Mouse (Mus musculus): Measurements from ENCODE around the gene Nlk. TPM values are rescaled to one million over a fixed set of nuclear protein-coding genes. Genes with fewer than 3 reads are reported as not detected.
"Not testable (repeated sequence)": the region's sequence is repeated elsewhere in the genome, so short reads cannot be mapped to it uniquely, and the experiment has no call there.

The Nlk gene
- polyA plus RNA-seq, 1 experiment: 4.3 TPM

GRCm38 (mm10) chr11:78693307-78693706 lies 3.9 kb downstream of the Nlk start:
- 92% methylated on average over 8 of the region's 8 CpGs for WGBS
- no peak for DNase-seq (ENCODE audit: low read depth, low spot score)

DNA sequence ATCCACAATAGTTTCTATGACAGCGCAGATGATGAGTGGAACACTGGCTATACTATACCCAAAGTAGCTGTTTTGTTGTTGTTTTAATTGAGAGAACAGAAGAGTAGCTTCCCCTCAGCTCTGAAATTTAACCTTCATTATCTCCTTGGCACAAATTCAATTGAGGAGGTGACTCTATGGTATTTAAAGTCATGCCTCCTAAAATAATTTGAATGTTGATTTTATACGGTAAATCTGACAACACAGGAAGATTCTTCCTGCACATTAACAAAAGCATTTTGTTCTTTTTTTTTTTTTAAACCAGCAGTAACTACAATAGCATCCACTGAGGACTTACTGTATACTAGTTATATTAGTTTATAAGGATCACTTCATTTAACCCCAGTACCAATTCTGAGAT lies 6.0 kb downstream of the Nlk start:
- DNase-seq (ENCODE audit: low read depth, low spot score): no peak
- 53% methylated on average over 2 of the region's 2 CpGs for WGBS

- DNase-seq (ENCODE audit: low read depth, low spot score): no peak
- 84% methylated on average over 3 of the region's 3 CpGs for WGBS
Observed at GRCm38 (mm10) chr11:78690547-78690946, 6.6 kb downstream of the Nlk start.

GRCm38 (mm10) chr11:78681058-78681457 lies 16.1 kb downstream of the Nlk start:
- DNase-seq (ENCODE audit: low read depth, low spot score): no peak
- 87% methylated on average over 3 of the region's 3 CpGs for WGBS

- WGBS: 54% methylated on average over 2 of the region's 2 CpGs
- DNase-seq (ENCODE audit: low read depth, low spot score): no peak
Observed at GRCm38 (mm10) chr11:78678761-78679160, 18.4 kb downstream of the Nlk start.

DNA sequence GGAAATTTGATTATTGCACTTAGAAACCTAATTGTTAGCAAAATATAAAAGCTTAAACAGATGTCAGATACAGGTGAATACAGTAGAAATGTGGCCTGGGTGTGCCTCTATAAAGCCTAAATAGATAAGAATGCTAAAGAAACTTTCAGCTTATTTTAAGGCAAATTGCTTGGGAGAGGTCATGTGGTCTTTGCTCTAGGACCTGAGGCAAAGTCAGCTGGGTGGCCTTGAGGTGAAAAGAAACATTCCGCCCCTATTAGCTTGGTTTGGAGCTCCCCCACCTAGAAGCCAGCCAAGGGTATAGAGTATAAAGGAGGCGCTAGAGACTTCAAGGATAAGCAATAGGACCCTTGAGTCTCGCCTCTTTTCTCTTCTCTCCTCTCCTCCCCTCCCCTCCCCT lies 28.5 kb downstream of the Nlk start:
- 67% methylated on average over 3 of the region's 3 CpGs for WGBS
- no peak for DNase-seq (ENCODE audit: low read depth, low spot score)

DNA sequence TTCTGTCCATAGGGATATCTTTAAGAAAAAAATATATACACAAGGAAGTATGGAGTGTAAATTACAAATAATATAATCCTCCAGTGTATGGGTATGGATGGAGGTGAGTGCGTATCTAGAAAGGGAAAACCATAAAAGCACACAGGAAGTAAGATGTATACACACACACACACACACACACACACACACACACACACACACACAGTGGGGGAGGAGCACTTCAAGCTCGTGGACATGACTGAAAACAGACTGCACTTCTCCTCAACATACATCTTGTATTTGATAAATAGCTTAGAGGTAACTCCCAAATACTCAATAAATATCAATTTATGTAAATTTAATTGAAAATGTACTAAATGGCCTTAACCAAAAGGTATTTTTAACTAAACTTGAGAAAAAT lies 32.3 kb downstream of the Nlk start:
- no peak for DNase-seq (ENCODE audit: low read depth, low spot score)
- WGBS: 70% methylated on average over 2 of the region's 2 CpGs

DNA sequence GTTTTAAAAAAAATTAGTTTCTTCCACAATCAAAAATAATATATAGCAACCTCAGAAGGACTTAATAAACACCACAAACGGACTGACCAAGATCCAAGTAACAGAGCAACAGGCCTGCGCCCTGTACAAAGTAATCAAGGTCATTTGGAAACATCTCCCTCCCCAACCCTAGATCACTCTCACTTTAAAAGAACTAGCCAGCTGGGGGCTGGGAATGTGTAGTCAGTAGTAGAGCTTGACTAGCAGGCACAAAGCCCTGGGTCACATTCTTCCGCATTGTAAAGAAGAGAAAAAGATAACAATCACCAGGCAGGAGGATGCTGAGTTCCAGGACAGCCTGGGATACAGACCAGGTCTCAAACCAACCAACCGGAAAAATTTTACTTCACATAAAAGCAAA lies 33.3 kb downstream of the Nlk start:
- no peak for DNase-seq (ENCODE audit: low read depth, low spot score)
- 80% methylated on average over 4 of the region's 4 CpGs for WGBS

- 79% methylated on average over 2 of the region's 2 CpGs for WGBS
- no peak for DNase-seq (ENCODE audit: low read depth, low spot score)
Observed at GRCm38 (mm10) chr11:78649143-78649542, 48.0 kb downstream of the Nlk start.

- DNase-seq (ENCODE audit: low read depth, low spot score): not testable (repeated sequence)
- 45% methylated on average over 1 of the region's 1 CpGs for WGBS
Observed at GRCm38 (mm10) chr11:78648405-78648804, 48.8 kb downstream of the Nlk start.

- no peak for DNase-seq (ENCODE audit: low read depth, low spot score)
- WGBS: 93% methylated on average over 7 of the region's 7 CpGs
Observed at GRCm38 (mm10) chr11:78643746-78644145, 53.4 kb downstream of the Nlk start.

DNA sequence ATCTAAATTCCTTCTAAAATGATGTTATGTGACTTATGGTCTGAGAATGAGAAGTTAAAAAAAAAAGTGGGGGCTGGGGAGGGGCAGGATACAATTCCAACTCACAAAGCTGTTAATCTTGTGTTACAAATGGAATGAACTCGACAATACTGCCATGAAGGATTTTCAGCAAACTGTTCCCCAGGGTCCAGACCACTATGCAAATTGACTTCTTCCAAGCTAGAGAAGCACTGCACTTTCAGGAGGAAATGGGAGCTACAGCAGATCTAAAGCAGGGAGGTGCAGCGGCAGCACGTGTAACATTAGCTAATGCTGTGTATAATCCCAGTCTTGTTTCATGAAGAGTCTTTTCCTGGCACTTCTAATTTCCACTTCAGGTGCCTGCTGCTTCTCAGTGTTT lies 55.0 kb downstream of the Nlk start:
- WGBS: 81% methylated on average over 3 of the region's 3 CpGs

DNA sequence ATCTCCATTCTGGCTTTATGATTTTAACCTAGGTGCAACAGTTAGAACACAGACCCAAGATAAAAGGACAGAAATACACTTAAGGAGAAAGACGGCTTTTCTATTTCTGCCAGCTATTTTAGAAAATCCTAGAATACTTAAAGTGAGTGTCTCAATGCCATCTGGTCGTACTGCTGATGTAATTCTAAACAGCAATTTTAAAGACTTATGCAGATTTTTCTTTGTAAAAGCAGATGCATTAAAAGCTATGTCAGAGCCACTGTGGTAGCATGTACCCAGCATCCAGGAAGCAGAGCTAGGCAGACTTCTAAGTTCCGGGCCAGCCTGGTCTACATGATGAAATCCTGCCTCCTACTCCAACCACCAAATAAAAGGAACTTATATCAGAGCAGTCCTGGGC lies 56.1 kb downstream of the Nlk start:
- 94% methylated on average over 3 of the region's 3 CpGs for WGBS
- DNase-seq (ENCODE audit: low read depth, low spot score): no peak

More for the DNA sequence above, 55.0 kb downstream of the Nlk start:
- DNase-seq (ENCODE audit: low read depth, low spot score): no peak

DNA sequence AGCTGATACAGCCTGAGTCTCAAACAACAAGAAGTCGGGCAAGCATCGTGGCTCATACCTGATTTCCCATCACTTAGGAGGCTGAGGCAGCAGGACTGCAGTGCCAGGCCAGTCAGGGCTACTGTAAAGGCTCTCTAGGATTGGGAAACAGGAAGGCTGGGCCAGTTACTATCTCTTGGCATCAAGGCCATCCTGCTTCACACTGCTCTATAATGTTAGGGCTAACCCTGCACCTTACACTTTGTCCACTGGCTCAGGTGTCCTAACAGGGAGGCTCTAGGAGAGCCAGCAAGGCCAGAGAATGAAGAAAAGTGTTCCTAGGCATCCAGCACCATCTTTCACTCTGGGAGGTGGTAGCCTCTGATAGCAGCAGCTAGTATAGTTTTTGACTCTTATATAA lies 64.4 kb downstream of the Nlk start:
- DNase-seq (ENCODE audit: low read depth, low spot score): no peak
- 96% methylated on average over 2 of the region's 2 CpGs for WGBS

DNA sequence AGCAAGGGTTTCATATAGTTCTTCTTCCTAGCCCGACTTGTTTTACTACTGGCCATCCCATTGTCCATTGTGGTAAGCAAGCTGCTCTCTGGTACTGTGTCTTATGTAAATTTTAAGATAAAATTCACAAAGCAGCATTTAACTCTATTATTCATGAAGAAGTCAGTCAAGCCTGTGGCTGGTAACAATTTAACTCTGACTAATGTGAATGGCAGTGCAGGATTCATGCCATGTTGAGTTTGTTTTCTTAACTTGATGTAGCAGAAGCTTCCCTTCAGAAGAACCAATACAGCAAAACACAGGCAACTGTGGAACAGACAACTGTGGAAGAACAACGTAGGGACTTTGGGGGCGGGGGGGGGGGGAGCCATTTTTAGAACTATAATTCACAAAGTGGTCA lies 68.3 kb downstream of the Nlk start:
- DNase-seq (ENCODE audit: low read depth, low spot score): no peak
- WGBS: 90% methylated on average over 3 of the region's 3 CpGs

DNA sequence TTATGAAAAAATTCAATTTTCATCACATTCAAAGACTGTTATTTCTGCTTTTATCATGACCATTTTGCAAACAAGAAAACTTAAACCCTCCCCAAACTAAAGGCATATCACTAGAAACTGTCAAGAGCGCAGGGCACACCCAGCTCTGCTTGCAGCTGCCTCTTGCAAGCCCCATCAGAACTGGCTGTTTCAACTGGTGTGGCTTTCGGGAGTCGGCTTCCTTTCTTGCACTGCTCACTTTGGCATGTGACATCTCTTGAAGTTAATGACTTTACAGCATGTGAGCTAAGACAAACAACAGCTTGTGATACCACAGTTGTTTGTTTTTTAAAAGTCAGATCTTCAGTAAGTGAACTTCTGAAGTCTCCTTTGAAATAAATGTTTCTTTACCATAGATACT lies 72.8 kb downstream of the Nlk start:
- DNase-seq (ENCODE audit: low read depth, low spot score): no peak

DNA sequence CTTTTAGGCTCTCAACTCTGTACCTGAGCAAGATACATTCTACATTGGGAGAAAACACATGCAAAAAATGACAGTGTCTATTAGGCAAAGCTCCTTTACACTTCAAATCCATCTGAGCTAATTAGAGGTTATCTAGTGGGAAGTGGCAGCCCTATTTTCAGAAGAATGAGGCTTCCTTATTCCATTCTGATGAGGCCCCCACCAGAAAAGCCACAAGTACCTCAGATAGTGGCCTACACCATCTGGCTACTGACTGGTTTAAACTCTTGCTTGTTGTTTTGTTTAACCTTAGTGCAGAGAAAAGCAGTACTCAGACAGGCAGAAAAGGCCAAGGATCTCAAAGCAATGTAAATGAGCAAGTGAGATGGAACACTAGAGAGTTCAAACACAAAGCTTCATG lies 75.2 kb downstream of the Nlk start:
- no peak for DNase-seq (ENCODE audit: low read depth, low spot score)

More for the DNA sequence above, 72.8 kb downstream of the Nlk start:
- 25% methylated on average over 3 of the region's 3 CpGs for WGBS

DNA sequence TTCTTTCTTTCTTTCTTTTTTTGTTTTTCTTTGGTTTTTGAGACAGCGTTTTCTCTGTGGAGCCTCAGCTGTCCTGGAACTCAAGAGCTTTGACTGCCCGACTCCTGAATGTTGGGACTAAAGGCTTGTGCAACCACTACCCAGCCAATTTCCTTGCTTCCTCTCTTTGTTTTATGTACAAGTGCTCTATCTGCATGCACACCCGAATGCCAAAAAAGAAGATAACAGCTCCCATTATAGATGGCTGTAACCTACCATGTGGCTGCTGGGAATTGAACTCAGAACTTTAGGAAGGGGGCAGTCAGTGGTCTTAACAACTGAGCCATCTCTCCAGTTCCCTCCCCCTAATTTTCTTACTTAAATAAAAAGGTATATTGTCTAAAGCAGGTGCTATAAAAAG lies 77.0 kb downstream of the Nlk start:
- 80% methylated on average over 3 of the region's 3 CpGs for WGBS
- no peak for DNase-seq (ENCODE audit: low read depth, low spot score)

DNA sequence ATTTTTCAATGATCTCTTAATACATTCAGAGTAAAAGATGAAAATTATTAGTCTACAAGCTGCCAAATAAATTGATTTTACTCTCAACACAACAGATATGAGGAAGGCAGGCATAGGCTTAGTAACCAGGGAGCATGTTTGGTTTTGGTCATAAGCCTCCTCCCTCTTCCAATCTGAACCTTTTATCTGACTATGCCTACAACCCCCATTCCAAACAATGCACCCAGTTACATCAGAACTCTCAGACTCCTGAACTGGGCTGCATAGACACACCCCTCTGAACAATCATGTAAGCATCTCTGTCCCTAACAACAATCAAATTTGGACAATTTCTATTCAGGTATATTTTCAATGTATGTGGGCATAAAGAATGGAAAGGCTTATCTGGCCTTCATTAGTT lies 85.9 kb downstream of the Nlk start:
- no peak for DNase-seq (ENCODE audit: low read depth, low spot score)

GRCm38 (mm10) chr11:78609657-78610056 lies 87.5 kb downstream of the Nlk start:
- WGBS: 86% methylated on average over 4 of the region's 4 CpGs

DNA sequence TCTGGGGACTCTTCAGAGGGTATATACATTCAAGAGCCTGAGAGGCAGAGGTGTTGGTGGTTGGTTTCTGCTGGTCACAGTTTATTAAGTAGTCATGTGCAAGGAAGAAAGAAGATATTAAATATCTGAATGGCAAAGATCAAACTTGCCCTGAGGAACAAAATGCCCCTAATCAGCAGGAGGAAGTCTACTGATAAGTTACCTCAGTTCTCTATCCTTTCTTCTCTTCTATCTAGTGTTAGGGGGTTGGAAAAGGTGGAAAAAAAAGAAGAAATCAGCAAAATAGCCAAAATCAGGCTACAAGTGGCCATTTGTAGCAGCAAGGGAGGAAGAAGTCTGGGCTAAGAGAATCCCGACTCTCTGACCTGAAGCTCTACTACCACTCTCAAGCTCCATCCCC lies 92.3 kb downstream of the Nlk start:
- DNase-seq (ENCODE audit: low read depth, low spot score): no peak
- 94% methylated on average over 1 of the region's 1 CpGs for WGBS

More at GRCm38 (mm10) chr11:78609657-78610056, 87.5 kb downstream of the Nlk start:
- no peak for DNase-seq (ENCODE audit: low read depth, low spot score)

- 60% methylated on average over 3 of the region's 3 CpGs for WGBS
- no peak for DNase-seq (ENCODE audit: low read depth, low spot score)
Observed at GRCm38 (mm10) chr11:78602781-78603180, 94.4 kb downstream of the Nlk start.
